Mouse (Mus musculus) embryonic facial prominence, embryonic 15.5 days (tissue): ENCODE data around the gene Ccdc142. TPM values are rescaled to one million over a fixed set of nuclear protein-coding genes. Genes with fewer than 3 reads are reported as not detected.

Experiments
- ATAC-seq: fragments of 200-750 bp; cut with Nextera tagmentation; 2 replicates; pipeline ENCODE4 v1.8.0; 2017; ENCODE audit warnings: low read depth, moderate TSS enrichment; ENCODE audit not compliant: insufficient number of reproducible peaks, low FRiP score, low TSS enrichment
- H3K27ac ChIP-seq: fragments of 300-500 bp; sonication (generic); replicated peaks from 2 replicates; pipeline ENCODE4 v1.5.1; 2015; ENCODE audit warnings: mild to moderate bottlenecking, inconsistent platforms
- H3K27me3 ChIP-seq: fragments of 300-500 bp; sonication (generic); 2 replicates; pipeline ENCODE4 v1.6.1; 2015; ENCODE audit warnings: inconsistent platforms
- H3K36me3 ChIP-seq: fragments of 300-500 bp; sonication (generic); 2 replicates; pipeline ENCODE4 v1.6.1; 2015; ENCODE audit warnings: mild to moderate bottlenecking, inconsistent platforms
- H3K4me1 ChIP-seq: fragments of 300-500 bp; sonication (generic); 2 replicates; pipeline ENCODE4 v1.6.1; 2015; ENCODE audit warnings: inconsistent platforms
- H3K4me2 ChIP-seq: fragments of 300-500 bp; sonication (generic); replicated peaks from 2 replicates; pipeline ENCODE4 v1.6.1; 2015; ENCODE audit warnings: mild to moderate bottlenecking, inconsistent platforms
- H3K4me3 ChIP-seq: fragments of 300-500 bp; sonication (generic); replicated peaks from 2 replicates; pipeline ENCODE4 v1.5.1; 2015; ENCODE audit warnings: mild to moderate bottlenecking, inconsistent platforms
- H3K9ac ChIP-seq: fragments of 300-500 bp; sonication (generic); 2 replicates; pipeline ENCODE4 v1.6.1; 2015; ENCODE audit warnings: inconsistent platforms
- H3K9me3 ChIP-seq: fragments of 300-500 bp; sonication (generic); replicated peaks from 2 replicates; pipeline ENCODE4 v1.6.1; 2016; ENCODE audit warnings: inconsistent platforms
- WGBS: fragments of 180-500 bp; shearing (Covaris S2); methylation state at CpG from one replicate; pipeline ENCODE4 v1.1.7; 2015; 5-methylcytosine and 5-hydroxymethylcytosine counted together
- polyA plus RNA-seq: library from polyadenylated mRNA; unstranded; fragments of >200 nt; fragmentation: Nextera tagmentation; extraction: Ambion mirVana; gene quantifications from 2 replicates; pipeline ENCODE4 v1.2.1, GENCODE M21; 2015

The Ccdc142 gene
- 3.2 and 3.4 TPM in 2 replicates for polyA plus RNA-seq

DNA sequence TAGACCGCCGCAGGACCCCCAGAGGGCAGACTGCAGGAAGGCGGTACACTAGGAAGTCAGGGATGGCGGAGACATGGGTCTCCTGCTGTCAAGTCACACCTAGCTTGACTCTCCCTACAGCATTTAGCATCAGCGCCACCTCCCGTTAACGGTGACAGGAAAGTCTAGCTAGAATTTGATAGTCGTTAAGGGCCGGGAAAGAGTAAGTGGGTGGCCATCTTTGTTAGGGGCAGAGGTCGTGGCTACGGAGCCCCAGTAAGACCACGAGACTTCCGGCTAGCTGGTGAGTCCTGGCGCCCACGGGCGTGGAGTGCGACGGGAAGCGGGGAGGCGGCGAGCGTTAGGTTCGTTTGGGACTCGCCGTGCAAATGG, at the start of gene Ccdc142, which contains the start of gene Gm42688:
TSS of gene Ccdc142 (plus strand) at position 286 of the 372 bp plus-strand sequence.
TSS of gene Gm42688 (plus strand) at position 302 of the 372 bp plus-strand sequence.
- WGBS, result under 1% methylated on average over 25 of the region's 25 CpGs
- peak; percentile 89 for ATAC-seq
- Histone ChIP-seq H3K9ac (peak within 1 kb of the TSS; percentile 55), H3K4me2 (peak within 1 kb of the TSS; percentile 95), H3K36me3 (0 out of 2 replicates have a peak, but pooled peaks cover 3% of the 10 kb centered on the region), H3K4me3 (peak within 1 kb of the TSS; percentile 70), H3K27me3 (peaks cover 2% of the 10 kb centered on the region; the same call in 1 of the 2 replicates), H3K9me3 (no peaks in the 10 kb centered on the region), H3K4me1 (peaks cover 23% of the 10 kb centered on the region), H3K27ac (peak within 1 kb of the TSS; percentile 83)

GRCm38 (mm10) chr6:83053136-83053960, 48.1 kb upstream of the Ccdc142 start:
- Histone ChIP-seq H3K27me3 (no peaks in the 10 kb centered on the region), H3K4me2 (peak overlapping the region; percentile 89), H3K9me3 (no peaks in the 10 kb centered on the region), H3K4me1 (peaks cover 27% of the 10 kb centered on the region), H3K4me3 (peak overlapping the region; percentile 97), H3K27ac (peak overlapping the region; percentile 90), H3K36me3 (peaks cover 33% of the 10 kb centered on the region), H3K9ac (peak overlapping the region; percentile 95)
- WGBS, result under 1% methylated on average over 26 of the region's 26 CpGs
- ATAC-seq, result no peak

DNA sequence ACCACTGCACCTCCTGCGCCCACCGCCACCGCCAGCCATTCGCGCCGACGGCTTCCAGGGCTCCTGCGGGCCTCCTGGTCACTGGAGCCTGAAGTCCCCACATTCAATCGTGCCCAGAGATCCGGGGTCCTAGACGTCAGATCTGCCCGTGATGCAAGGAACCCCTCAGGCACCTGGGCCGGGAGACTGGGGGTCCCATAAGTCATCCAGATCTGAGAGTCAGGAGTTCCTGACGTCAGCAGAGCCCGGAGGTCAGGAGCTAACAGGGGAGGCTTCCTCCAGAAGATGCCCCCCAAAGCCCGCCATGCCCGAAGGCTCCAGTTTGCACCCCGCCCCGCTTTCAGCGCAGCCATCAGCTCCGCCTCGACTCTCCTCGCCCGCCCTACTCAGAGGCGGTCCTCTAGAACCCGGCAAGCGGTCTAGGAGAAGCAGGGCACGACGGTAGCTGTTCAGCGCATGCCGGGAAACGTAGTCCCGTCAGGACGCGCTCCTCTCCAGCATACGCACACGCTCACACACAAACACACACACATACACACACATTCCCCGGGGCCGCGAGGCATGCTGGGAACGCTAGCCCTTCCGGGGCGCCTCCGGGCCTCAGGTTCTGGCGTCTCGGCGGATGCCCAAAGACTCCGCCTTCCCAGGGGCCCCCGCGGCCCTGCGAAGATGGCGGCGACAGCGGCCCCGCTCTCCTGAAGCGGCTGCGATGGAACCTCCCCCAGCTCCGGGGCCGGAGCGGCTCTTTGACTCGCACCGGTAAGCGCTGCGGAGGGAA, 47.1 kb upstream of the Ccdc142 start, which contains the start of gene Aup1:
TSS of gene Aup1 (plus strand) at position 448 of the 778 bp plus-strand sequence.
- ATAC-seq, result peak; percentile 96
- Histone ChIP-seq H3K4me2 (peak within 1 kb of the TSS; percentile 89), H3K36me3 (peaks cover 33% of the 10 kb centered on the region), H3K4me1 (peaks cover 27% of the 10 kb centered on the region), H3K9ac (peak within 1 kb of the TSS; percentile 95), H3K4me3 (peak within 1 kb of the TSS; percentile 97), H3K9me3 (no peaks in the 10 kb centered on the region), H3K27me3 (no peaks in the 10 kb centered on the region), H3K27ac (peak within 1 kb of the TSS; percentile 90)
- WGBS, result under 1% methylated on average over 64 of the region's 64 CpGs

- ATAC-seq, result peak; percentile 16
- H3K4me3 ChIP-seq, result peak within 1 kb of the TSS; percentile 97
- WGBS, result under 1% methylated on average over 50 of the region's 50 CpGs
- H3K9me3 ChIP-seq, result no peaks in the 10 kb centered on the region
- H3K4me1 ChIP-seq, result peaks cover 27% of the 10 kb centered on the region
- H3K27me3 ChIP-seq, result no peaks in the 10 kb centered on the region; the same call in 1 of the 2 replicates
- peak within 1 kb of the TSS; percentile 90 for H3K27ac ChIP-seq
- peak within 1 kb of the TSS; percentile 89 for H3K4me2 ChIP-seq
- H3K36me3 ChIP-seq, result peaks cover 33% of the 10 kb centered on the region
- peak within 1 kb of the TSS; percentile 95 for H3K9ac ChIP-seq
Measured at GRCm38 (mm10) chr6:83054871-83055431, 46.5 kb upstream of the Ccdc142 start, which contains the start of gene Htra2. Gene Htra2, minus strand, starts transcription at chr6:83055273.

GRCm38 (mm10) chr6:83057790-83058189, 43.6 kb upstream of the Ccdc142 start, which contains the start of gene Dqx1:
Gene Dqx1, plus strand, starts transcription at chr6:83057844.
- Histone ChIP-seq H3K4me3 (no peak within 1 kb of the TSS), H3K27ac (no peak within 1 kb of the TSS), H3K4me1 (peaks cover 22% of the 10 kb centered on the region), H3K9me3 (no peaks in the 10 kb centered on the region), H3K27me3 (peaks cover 26% of the 10 kb centered on the region), H3K36me3 (peaks cover 18% of the 10 kb centered on the region), H3K9ac (no peak within 1 kb of the TSS), H3K4me2 (no peak within 1 kb of the TSS)
- no peak for ATAC-seq
- 38% methylated on average over 3 of the region's 3 CpGs for WGBS

GRCm38 (mm10) chr6:83058725-83059124, 42.7 kb upstream of the Ccdc142 start:
- no peak overlapping the region for H3K4me2 ChIP-seq
- no peak overlapping the region for H3K27ac ChIP-seq
- H3K9me3 ChIP-seq, result no peaks in the 10 kb centered on the region
- H3K27me3 ChIP-seq, result peaks cover 35% of the 10 kb centered on the region
- no peak overlapping the region for H3K4me3 ChIP-seq
- WGBS, result 82% methylated on average over 2 of the region's 2 CpGs
- peaks cover 18% of the 10 kb centered on the region for H3K36me3 ChIP-seq
- no peak for ATAC-seq
- peaks cover 14% of the 10 kb centered on the region for H3K4me1 ChIP-seq
- no peak overlapping the region for H3K9ac ChIP-seq

DNA sequence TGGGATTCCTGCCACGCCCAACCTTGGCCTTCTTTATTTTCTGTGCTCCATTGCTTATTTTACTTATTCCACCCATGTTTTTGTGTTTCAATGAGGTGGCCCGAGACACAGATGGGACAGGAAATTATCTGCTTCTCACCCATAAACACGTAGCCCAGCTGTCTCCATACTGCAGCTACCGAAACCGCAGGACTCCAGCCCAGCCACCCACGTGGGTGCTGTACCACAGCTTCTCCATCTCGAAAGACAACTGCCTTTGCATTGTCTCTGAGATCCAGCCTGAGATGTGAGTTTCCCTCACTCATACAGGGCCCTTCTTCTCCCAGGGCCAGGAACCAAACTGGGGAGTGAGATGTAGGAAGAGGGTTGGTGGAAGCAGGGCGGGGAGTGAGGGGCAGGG, 35.4 kb upstream of the Ccdc142 start:
- H3K27ac ChIP-seq, result no peak overlapping the region
- H3K36me3 ChIP-seq, result no peaks in the 10 kb centered on the region
- WGBS, result 37% methylated on average over 8 of the region's 8 CpGs
- no peak overlapping the region for H3K4me2 ChIP-seq
- no peak overlapping the region for H3K9ac ChIP-seq
- no peak overlapping the region for H3K4me3 ChIP-seq
- H3K27me3 ChIP-seq, result peaks cover 100% of the 10 kb centered on the region
- peaks cover 25% of the 10 kb centered on the region for H3K4me1 ChIP-seq
- H3K9me3 ChIP-seq, result no peaks in the 10 kb centered on the region
- no peak for ATAC-seq

DNA sequence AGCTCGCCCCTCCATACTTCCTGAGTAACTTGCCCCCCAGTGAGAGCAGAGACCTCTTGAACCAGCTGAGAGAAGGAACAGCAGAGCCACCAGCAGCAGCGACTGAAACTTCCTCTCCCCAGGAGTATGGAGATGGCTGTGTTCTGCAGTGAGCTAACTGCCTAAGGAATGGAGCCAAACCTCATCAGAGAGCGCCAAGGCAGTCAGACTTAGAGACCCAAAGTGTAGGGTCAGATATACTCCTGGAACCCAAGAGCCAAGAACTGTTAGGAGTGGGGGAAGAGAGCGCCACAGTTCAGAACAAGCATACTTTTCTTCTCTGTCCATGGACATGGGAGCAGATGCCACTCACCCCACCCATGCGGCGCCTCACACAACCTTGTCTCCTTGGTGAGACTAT, 35.0 kb upstream of the Ccdc142 start:
- Histone ChIP-seq H3K4me3 (no peak overlapping the region), H3K9ac (no peak overlapping the region), H3K27ac (no peak overlapping the region), H3K9me3 (no peaks in the 10 kb centered on the region), H3K4me2 (no peak overlapping the region), H3K36me3 (no peaks in the 10 kb centered on the region), H3K27me3 (peaks cover 100% of the 10 kb centered on the region), H3K4me1 (peaks cover 30% of the 10 kb centered on the region)
- WGBS, result 31% methylated on average over 6 of the region's 6 CpGs
- ATAC-seq, result no peak

DNA sequence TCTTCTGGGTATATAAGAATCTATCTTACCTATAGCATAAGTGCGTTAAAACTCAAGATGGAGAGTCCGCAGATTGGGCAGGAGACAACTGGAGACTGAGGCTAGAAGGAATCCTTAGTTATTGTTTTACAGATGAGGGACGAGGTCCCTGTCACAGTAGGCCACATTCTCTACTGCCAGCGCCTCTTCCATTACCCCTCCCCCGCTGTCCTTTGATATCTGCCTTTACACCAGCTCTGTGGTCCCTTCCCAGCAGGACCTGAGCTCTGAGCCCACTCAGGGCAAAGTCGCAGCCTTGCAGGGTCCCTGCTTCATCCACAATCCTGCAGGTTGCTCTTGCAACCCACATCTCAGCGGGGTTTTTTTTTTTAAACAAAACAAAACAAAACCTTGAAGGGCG, 33.2 kb upstream of the Ccdc142 start:
- H3K4me2 ChIP-seq, result no peak overlapping the region
- no peaks in the 10 kb centered on the region for H3K36me3 ChIP-seq
- H3K27ac ChIP-seq, result no peak overlapping the region
- no peak for ATAC-seq
- H3K9me3 ChIP-seq, result no peaks in the 10 kb centered on the region
- H3K9ac ChIP-seq, result no peak overlapping the region
- WGBS, result 7% methylated on average over 8 of the region's 8 CpGs
- H3K27me3 ChIP-seq, result peaks cover 99% of the 10 kb centered on the region
- peaks cover 30% of the 10 kb centered on the region for H3K4me1 ChIP-seq
- no peak overlapping the region; the same call in 1 of the 2 replicates for H3K4me3 ChIP-seq

- Histone ChIP-seq H3K4me1 (peaks cover 30% of the 10 kb centered on the region), H3K27ac (no peak overlapping the region), H3K36me3 (no peaks in the 10 kb centered on the region), H3K9me3 (no peaks in the 10 kb centered on the region), H3K27me3 (peaks cover 98% of the 10 kb centered on the region), H3K4me2 (peak overlapping the region; percentile 36), H3K4me3 (peak overlapping the region; percentile 26), H3K9ac (no peak overlapping the region)
- 1% methylated on average over 75 of the region's 81 CpGs for WGBS
- ATAC-seq, result no peak
Measured at GRCm38 (mm10) chr6:83068706-83069487, 32.5 kb upstream of the Ccdc142 start.
